Mouse (Mus musculus): ENCODE measurements around the gene Cd19. TPM values are rescaled to one million over a fixed set of nuclear protein-coding genes. Genes with fewer than 3 reads are reported as not detected.

Cd19 gene
- polyA plus RNA-seq (2012; fragmentation: generic; extraction: Trizol): not detected

GRCm38 (mm10) chr7:126414725-126415124, at the start of gene Cd19:
Gene Cd19 (minus strand): TSS chr7:126414889.

GRCm38 (mm10) chr7:126463004-126463403, 48.3 kb upstream of the Cd19 start, which contains the start of gene Atp2a1:
Gene Atp2a1 (minus strand): TSS chr7:126463108.

GRCm38 (mm10) chr7:126428631-126429502, 14.2 kb upstream of the Cd19 start, which contains the start of gene Rabep2:
Gene Rabep2 (plus strand): TSS chr7:126428759.

GRCm38 (mm10) chr7:126396298-126397119, 18.2 kb downstream of the Cd19 start, which contains the start of gene Nfatc2ip:
Gene Nfatc2ip (minus strand): TSS chr7:126396737.

GRCm38 (mm10) chr7:126377278-126378158, 37.2 kb downstream of the Cd19 start, which contains the start of gene Spns1:
Gene Spns1 (minus strand): TSS chr7:126377450.

GRCm38 (mm10) chr7:126369393-126369792, 45.3 kb downstream of the Cd19 start, which contains the start of gene Lat:
Gene Lat (minus strand): TSS chr7:126369570.

Other genes starting within 250 kb of the Cd19 start
- 10 to 100 TPM; 40.5 to 85.3 TPM for gene Xpo6, start 214.4 kb downstream of the Cd19 start, polyA plus RNA-seq (2012; fragmentation: generic; extraction: Trizol)
- gene Sbk1, start 142.3 kb downstream of the Cd19 start, polyA plus RNA-seq (2012; fragmentation: generic; extraction: Trizol): 1 to 10 TPM; 2.4 to 7.4 TPM
- gene Lat, start 45.3 kb downstream of the Cd19 start, polyA plus RNA-seq (2012; fragmentation: generic; extraction: Trizol): under 1 TPM; 0.06 to 0.24 TPM
- gene Spns1, start 37.4 kb downstream of the Cd19 start, polyA plus RNA-seq (2012; fragmentation: generic; extraction: Trizol): 10 to 100 TPM; 29.3 to 68.5 TPM
- gene Nfatc2ip, start 18.2 kb downstream of the Cd19 start, polyA plus RNA-seq (2012; fragmentation: generic; extraction: Trizol): 1 to 10 TPM in 1 of 2 experiments, under 1 TPM in 1; 0.76 to 2.2 TPM
- gene Rabep2, start 13.9 kb upstream of the Cd19 start, polyA plus RNA-seq (2012; fragmentation: generic; extraction: Trizol): 10 to 100 TPM; 11.8 to 23.9 TPM
- under 1 TPM; 0.06 to 0.48 TPM for gene Atp2a1, start 48.2 kb upstream of the Cd19 start, polyA plus RNA-seq (2012; fragmentation: generic; extraction: Trizol)
- gene Sh2b1, start 60.5 kb upstream of the Cd19 start, polyA plus RNA-seq (2012; fragmentation: generic; extraction: Trizol): 10 to 100 TPM; 10.5 to 37.6 TPM
- 100 to 1,000 TPM; 113 to 212 TPM for gene Tufm, start 72.5 kb upstream of the Cd19 start, polyA plus RNA-seq (2012; fragmentation: generic; extraction: Trizol)
- 10 to 100 TPM; 26.2 to 51.5 TPM for gene Atxn2l, start 88.5 kb upstream of the Cd19 start, polyA plus RNA-seq (2012; fragmentation: generic; extraction: Trizol)
- 100 to 1,000 TPM in 1 of 2 experiments, 10 to 100 TPM in 1; 71.1 to 121 TPM for gene Eif3c, start 151.5 kb upstream of the Cd19 start, polyA plus RNA-seq (2012; fragmentation: generic; extraction: Trizol)
- gene Apobr, start 170.1 kb upstream of the Cd19 start, polyA plus RNA-seq (2012; fragmentation: generic; extraction: Trizol): under 1 TPM; 0.28 to 0.60 TPM
- gene Cln3, start 170.9 kb upstream of the Cd19 start, polyA plus RNA-seq (2012; fragmentation: generic; extraction: Trizol): under 1 TPM; 0.26 to 0.27 TPM
- gene Il27, start 180.1 kb upstream of the Cd19 start, polyA plus RNA-seq (2012; fragmentation: generic; extraction: Trizol): not detected
- gene Nupr1, start 216.0 kb upstream of the Cd19 start, polyA plus RNA-seq (2012; fragmentation: generic; extraction: Trizol): 100 to 1,000 TPM in 1 of 2 experiments, 10 to 100 TPM in 1; 12.1 to 109 TPM
- 10 to 100 TPM; 24.3 to 64.3 TPM for gene Sgf29, start 234.4 kb upstream of the Cd19 start, polyA plus RNA-seq (2012; fragmentation: generic; extraction: Trizol)

Data from C3H10T1/2 (cell line).